Mouse (Mus musculus) forebrain, embryonic 13.5 days (tissue): Measurements from ENCODE around the gene Irak1bp1. TPM values are rescaled to one million over a fixed set of nuclear protein-coding genes. Genes with fewer than 3 reads are reported as not detected.

ENCODE experiments used
- polyA plus RNA-seq: library from polyadenylated mRNA; unstranded; fragments of >200 nt; fragmentation: Nextera tagmentation; extraction: Ambion mirVana; gene quantifications from 2 replicates; pipeline ENCODE4 v1.2.1, GENCODE M21; 2015

Irak1bp1 gene
- polyA plus RNA-seq, 1 experiment from 2014 or later: 31.8 TPM

Other genes with a start within 250 kb of the Irak1bp1 start
- 160 and 163 TPM in 2 replicates for gene Phip, start 146.0 kb downstream of the Irak1bp1 start, polyA plus RNA-seq